Mouse (Mus musculus): Measurements from ENCODE around the gene Grid1.

DNA sequence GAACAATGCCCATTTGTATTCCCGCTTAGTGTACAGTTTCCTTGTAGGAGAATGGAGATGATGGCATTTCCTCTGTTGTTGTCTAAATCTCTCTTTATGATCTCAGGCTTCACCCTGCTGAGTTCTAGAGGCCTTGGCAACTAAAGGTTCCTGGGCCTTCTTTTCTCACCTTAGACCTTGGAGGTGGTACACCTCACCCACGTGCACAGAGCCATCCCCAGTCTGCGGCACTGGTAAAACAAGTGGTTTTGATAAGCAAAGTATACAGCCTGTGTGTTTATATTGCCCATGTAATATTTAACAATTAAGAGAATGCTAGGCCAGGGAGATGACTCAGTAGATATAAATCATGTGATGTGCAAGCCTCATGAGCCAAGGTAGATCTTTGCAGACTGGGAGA, 718.9 kb downstream of the Grid1 start:
- TF ChIP-seq CTCF (IDR thresholded peaks at IDR 0.05; ENCODE audit: low read depth, low read length) (no peak), POLR2AphosphoS5 (IDR thresholded peaks at IDR 0.05; ENCODE audit: insufficient replicate concordance, low read depth, low read length) (no peak), TAL1 (conservative IDR thresholded peaks at IDR 0.05; ENCODE audit: low read depth, low read length) (no peak), GATA1 (IDR thresholded peaks at IDR 0.05; ENCODE audit: borderline replicate concordance, low read length) (no peak), GATA2 (IDR thresholded peaks at IDR 0.05; ENCODE audit: borderline replicate concordance, low read depth, low read length) (no peak)
